Mouse (Mus musculus): ENCODE data around the gene Ak4. TPM values are rescaled to one million over a fixed set of nuclear protein-coding genes. Genes with fewer than 3 reads are reported as not detected.

The Ak4 gene
- total RNA-seq, 2 experiments from 2014 or later = 7.4 to 8.8 TPM

- DNase-seq = no peak
Observed at GRCm38 (mm10) chr4:101459358-101459757, 40.3 kb downstream of the Ak4 start.

GRCm38 (mm10) chr4:101460114-101460513 is 41.0 kb downstream of the Ak4 start:
- no peak for DNase-seq

GRCm38 (mm10) chr4:101462065-101462464 is 43.0 kb downstream of the Ak4 start:
- DNase-seq = no peak

- no peak for DNase-seq
Observed at GRCm38 (mm10) chr4:101466264-101466663, 47.2 kb downstream of the Ak4 start.

- no peak for DNase-seq
Observed at GRCm38 (mm10) chr4:101469242-101469641, 50.2 kb downstream of the Ak4 start.

GRCm38 (mm10) chr4:101470543-101470942 is 51.5 kb downstream of the Ak4 start:
- no peak for DNase-seq

GRCm38 (mm10) chr4:101472767-101473166 is 53.7 kb downstream of the Ak4 start:
- no peak for DNase-seq

- DNase-seq = no peak
Observed at GRCm38 (mm10) chr4:101490320-101490917, 71.3 kb downstream of the Ak4 start.

- DNase-seq = no peak
Observed at GRCm38 (mm10) chr4:101491704-101492103, 72.6 kb downstream of the Ak4 start.

GRCm38 (mm10) chr4:101493611-101494197 is 74.6 kb downstream of the Ak4 start:
- no peak for DNase-seq

- no peak for DNase-seq
Observed at GRCm38 (mm10) chr4:101496188-101496533, 77.1 kb downstream of the Ak4 start.

GRCm38 (mm10) chr4:101496534-101497237 is 77.6 kb downstream of the Ak4 start, which contains the start of gene Dnajc6:
TSS of gene Dnajc6 (plus strand) at chr4:101496648.
- DNase-seq = peak; percentile 33

GRCm38 (mm10) chr4:101497336-101497735 is 78.3 kb downstream of the Ak4 start:
- peak; percentile 25 for DNase-seq

GRCm38 (mm10) chr4:101504470-101505007 is 85.5 kb downstream of the Ak4 start:
- no peak for DNase-seq

GRCm38 (mm10) chr4:101505966-101506365 is 86.9 kb downstream of the Ak4 start:
- DNase-seq = no peak

- DNase-seq = no peak
Observed at GRCm38 (mm10) chr4:101506372-101506771, 87.3 kb downstream of the Ak4 start.

- DNase-seq = peak; percentile 14
Observed at GRCm38 (mm10) chr4:101507571-101508422, 88.7 kb downstream of the Ak4 start.

- DNase-seq = no peak
Observed at GRCm38 (mm10) chr4:101508431-101508830, 89.4 kb downstream of the Ak4 start.

- peak; percentile 12 for DNase-seq
Observed at GRCm38 (mm10) chr4:101508851-101509577, 89.9 kb downstream of the Ak4 start.

GRCm38 (mm10) chr4:101510111-101510903 is 91.2 kb downstream of the Ak4 start:
- DNase-seq = no peak

- no peak for DNase-seq
Observed at GRCm38 (mm10) chr4:101510904-101511210, 91.8 kb downstream of the Ak4 start.
